Mouse (Mus musculus) small intestine, adult 2 months (tissue): Measurements from ENCODE around the gene Rhbdf2.

Experiments used
- CTCF ChIP-seq: fragments of 200-500 bp; IDR thresholded peaks from 2 replicates; pipeline ENCODE4 v1.5.1; 2012; ENCODE audit warnings: low read depth, mild to moderate bottlenecking, control low read depth, inconsistent platforms, low read length, moderate library complexity, mixed read lengths; ENCODE audit not compliant: insufficient replicate concordance, insufficient read length; ENCODE audit errors: extremely low read depth
- POLR2A ChIP-seq: fragments of 200-500 bp; IDR thresholded peaks from 2 replicates; pipeline ENCODE4 v1.6.1; 2012; ENCODE audit warnings: low read depth, mild to moderate bottlenecking, control low read depth, inconsistent platforms, low read length, moderate library complexity

DNA sequence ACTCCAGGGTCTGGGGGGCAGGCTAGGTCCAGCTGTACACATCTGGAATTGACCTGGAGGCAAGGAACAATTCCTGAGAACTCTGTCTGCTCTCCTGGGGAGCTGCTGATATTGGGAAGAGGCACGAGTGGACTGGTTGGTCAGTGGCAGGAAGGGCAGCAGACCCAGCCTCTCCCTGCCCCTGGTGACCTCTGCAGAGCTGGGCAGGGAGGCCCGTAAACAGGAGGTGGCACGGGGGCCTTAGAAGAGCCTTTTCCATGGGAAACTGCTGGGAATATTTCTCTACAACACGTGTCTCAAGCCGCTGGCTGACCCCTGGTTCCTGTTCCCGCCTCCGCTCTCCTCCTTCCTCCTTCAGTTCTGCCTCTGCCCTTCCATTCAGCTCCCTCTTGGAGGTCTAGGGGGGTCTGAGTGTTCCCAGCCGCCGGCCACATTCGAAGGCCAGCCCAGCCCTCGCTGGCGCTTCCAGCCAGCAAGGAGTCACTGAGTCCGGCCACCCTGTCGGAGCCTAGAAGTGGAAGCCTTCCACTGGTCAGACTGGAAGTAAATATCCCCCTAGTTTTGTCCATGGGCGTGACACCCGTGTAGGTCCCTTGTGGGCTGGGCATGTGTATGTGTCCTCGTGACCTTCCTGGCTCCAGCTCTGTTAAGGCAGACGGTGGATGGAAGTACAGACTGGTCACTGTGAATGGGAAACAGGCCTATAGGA is 21.5 kb upstream of the Rhbdf2 start:
- no peak for TF ChIP-seq CTCF
- no peak for TF ChIP-seq POLR2A
